Mouse (Mus musculus) cerebellum, postnatal 36 days (tissue): ENCODE measurements around the gene Fpr2.
"Not testable (repeated sequence)": the region's sequence is repeated elsewhere in the genome, so short reads cannot be mapped to it uniquely, and the experiment has no call there.

Source experiments
- DNase-seq, 2 experiments: peaks; one replicate each; pipeline ENCODE4 v3.0.0; 2021 to 2022; ENCODE audit warnings: mixed read lengths in 2 of 2

The Fpr2 gene

DNA sequence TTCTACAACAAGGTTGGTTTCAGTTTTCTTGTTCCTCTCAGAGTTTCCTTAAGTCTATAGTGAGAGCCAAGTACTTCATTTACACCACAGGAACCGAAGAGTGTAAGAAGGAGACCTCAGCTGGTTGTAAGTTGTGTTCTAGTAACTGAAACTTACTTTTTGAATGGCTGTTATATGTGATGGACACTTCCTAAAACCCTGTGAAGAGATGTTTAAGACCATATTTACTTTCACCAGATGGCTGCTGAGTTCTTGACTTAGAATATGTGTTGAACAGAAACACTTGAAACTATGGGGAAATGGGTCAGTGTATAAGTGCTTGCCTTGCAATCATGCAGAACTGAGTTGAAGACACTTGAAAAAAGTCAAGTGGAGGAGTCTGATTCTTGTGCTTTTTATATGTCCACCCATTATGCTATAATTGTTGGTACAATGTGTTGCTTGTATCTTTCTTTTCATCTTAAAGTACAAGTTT is at the start of gene Fpr2, which contains the start of gene Fpr3:
Gene Fpr2 (plus strand): TSS at position 51 of the 475 bp plus-strand sequence.
Gene Fpr3 (plus strand): TSS at position 79 of the 475 bp plus-strand sequence.
- no peak for DNase-seq

DNA sequence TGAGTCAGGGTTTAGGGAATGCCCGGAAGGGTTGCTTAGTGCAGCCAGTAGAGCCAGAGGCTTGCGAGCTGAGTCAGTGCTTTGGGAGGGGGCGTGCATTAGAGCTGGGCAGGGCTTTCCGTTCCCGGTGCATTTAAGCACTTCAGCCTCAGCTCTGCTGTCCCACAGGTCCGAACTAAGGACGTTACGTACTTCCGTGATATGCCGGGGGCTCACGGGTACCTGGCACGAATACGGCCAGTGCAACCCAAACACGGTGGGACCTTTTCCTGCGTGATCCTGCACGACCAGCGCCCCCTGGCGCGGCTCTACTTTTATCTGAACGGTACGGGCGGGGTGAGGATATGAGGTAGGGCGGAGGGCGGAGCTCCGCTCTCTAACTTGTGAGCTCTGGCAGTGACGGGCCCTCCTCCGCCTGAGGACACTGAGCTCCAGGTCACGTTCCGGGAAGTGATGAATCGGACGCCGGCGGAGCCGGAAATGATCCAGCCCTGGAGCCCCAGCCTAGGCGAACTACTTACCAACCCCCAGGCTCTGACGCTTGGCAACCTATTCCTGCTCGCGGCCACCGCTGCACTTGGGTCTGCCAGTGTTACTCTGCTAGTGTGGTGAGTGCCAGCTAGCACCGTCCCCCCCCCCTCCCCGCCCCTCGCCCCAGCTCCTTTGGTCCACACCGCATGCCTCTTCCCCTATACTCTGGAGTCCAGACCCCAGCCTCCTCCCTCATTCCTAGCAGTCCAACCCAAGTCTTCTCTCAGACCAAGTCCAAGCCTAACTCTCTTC is 49.5 kb upstream of the Fpr2 start:
- peak; percentile 95 for DNase-seq

DNA sequence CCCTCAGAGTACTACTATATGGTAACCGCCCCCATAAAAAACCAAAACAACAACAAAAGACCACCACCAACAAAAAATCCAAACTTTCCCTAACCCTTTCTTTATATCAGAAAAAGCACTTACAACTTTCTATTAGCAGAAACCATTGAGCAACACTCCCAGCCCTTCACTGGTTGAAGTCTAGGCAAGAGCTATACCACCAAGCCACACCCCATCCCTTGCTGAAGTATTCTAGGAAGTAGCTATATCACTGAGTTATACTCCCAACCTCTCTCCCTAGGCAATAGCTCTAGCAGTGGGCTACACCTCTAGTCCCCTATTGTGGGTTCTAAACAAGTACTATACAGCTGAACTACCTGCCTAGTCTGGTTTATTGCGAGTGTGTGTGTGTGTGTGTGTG is 48.3 kb upstream of the Fpr2 start:
- no peak for DNase-seq

DNA sequence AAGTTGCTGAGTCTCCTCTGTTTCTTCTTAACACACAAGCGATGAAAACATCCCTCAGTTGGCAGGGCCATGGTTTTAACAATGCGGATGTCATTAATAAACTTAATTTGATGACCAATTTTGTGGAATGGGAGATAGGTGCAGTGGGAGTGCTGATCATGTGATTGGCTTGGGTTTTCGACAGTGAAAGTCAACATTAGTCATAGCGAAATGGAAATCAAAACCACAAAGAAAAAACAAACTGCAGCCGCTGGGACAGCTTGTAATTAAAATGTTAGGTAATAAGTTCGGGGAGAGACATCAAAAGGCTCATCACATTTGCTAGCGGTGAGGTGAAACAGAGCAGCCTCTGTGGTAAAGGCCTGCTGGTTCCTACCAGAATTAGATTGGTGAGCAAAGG is 46.8 kb upstream of the Fpr2 start:
- no peak for DNase-seq

DNA sequence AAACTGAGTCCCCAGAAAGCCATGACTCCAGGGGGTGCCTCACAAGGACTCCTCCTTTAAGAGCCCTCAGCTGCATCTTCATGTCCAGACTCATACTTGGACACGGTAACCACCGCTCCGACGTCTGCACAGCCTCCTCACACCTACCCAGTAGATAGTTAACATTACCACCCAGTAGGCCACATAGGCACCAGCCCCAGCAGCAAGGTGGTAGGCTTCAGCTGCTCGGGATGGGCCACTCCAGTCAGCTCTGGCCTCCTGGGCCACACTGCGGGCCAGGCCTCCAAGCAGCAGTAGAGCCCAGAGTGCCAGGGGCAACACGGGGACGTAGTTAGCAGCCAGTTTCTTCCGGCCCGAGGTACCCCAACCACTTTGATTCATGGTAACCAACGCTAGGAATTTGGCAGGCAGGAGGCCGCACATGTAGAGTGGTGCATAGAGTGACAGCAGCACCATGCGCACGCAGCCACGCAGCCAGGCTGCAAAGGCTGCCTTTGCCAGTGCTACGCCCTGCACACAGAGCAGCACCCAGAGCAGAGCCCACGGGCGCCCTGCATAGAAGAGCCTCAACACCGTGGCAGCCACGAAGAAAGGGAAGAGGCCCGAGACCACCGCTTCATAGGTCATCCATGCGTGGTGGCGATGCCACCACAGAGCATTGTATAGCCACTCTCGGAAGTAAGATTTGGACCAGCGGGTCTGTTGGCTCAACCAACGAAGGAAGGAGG is 43.9 kb upstream of the Fpr2 start:
- no peak for DNase-seq

DNA sequence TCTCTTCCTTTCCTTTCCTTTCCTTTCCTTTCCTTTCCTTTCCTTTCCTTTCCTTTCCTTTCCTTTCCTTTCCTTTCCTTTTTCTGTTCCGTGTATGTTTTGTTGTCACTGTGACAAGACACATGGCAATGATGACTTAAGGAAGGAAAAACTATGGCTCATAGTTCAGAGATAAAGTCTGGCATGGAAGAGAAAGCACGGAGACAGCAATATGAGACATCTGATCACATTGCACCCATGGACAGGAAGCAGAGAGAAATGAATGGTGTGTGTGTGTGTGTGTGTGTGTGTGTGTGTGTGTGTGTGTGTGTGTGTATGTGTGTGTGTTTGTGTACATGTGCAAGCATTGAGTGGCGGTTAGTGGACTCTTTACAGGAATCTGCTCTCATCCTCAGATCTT is 43.0 kb upstream of the Fpr2 start:
- not testable (repeated sequence) for DNase-seq

DNA sequence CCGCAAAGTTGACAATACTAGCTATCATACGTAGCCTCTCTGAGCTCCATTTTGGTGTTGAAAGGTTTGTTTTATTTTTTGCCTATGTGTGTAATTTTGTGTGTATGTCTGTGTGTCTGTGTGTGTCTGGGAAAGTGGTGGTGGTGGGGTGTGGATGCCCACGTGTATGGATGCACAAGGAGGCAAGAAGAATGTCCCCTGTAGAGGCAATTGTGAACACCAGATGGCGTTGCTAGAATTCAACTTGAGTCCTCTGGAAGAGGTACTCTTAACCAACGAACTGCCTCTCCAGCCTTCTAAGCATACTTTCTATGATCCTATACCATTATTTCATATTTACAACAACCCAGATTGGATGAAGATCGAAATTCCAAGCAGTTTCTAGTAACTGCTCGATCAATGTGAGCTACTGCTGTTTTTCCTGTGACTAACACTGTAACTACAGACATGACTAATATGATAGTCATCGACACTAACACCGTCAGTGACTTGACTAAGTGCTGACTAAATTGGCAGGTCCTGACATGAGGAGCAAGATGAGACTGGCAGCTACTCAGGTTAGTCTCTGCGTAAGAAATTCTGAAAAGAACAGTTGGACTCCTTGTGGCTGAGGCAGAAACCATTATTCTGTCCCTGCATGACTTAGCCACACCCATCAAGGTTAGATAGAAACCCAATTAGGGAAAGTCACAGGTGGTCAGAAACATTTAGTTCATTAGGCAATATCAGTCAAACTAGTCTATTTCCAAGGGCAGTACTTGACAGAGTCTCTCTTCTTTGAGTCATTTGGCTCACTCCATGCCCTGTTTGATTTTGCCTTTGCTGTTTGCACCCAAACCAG is 42.2 kb upstream of the Fpr2 start:
- peak in 1 of 2 experiments; percentile 25 for DNase-seq

DNA sequence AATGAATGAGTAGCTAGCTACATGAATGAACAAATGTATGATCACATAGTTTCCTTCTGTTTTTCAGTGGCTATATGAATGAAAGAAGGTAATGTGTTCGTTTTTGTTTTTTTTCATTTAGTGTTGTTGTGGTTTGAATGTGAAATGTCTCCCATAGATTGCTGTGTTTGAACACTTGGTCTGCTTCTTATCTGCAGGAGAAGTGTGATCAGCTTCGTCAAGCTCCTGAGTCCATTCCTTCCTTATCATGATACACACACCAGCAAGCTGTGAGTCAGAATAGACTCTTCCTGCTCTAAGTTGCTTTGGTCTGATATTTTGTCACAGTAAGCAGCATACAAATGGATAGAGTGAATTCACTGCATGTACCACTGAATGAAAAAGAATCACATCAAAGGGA is 38.6 kb upstream of the Fpr2 start:
- no peak for DNase-seq

DNA sequence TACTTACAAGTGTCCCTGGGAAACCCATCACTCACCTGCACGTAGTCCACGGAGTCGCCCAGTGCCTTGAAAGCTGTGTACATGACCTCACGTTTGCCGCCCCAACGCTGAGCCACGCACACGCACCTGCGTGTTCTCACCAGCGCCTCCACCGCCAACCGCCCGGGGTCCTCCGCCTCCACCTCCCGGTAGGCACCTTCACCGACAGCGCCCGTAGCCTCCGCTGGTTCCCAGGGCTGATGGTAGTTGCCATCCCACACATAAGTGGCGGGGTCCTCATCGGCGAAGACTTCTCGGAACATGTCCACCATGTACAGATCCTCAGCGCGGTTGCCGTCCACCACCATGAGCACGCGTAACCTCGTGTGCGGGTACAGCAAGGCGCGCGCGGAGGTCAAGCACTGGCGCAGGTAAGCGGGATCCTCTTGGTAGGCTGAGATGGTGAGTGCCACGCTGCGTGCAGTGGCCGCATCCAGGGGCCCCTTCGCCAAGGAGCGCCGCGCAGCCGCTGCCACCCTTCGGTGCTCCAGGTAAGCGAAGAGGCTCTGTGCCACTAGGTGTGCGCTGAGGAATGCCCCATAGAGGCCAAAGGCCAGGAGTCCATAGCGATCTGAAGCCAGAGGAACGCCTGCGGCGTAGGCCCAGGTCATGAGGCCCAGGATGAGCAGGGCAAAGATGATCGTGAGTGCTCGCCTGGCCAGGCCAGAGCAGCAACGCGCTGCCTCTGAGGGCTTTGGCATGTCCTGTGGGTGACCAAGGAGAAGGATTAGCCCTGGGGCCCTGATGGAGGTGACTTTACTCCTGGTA is 37.5 kb upstream of the Fpr2 start:
- peak in 1 of 2 experiments; percentile 21 for DNase-seq

DNA sequence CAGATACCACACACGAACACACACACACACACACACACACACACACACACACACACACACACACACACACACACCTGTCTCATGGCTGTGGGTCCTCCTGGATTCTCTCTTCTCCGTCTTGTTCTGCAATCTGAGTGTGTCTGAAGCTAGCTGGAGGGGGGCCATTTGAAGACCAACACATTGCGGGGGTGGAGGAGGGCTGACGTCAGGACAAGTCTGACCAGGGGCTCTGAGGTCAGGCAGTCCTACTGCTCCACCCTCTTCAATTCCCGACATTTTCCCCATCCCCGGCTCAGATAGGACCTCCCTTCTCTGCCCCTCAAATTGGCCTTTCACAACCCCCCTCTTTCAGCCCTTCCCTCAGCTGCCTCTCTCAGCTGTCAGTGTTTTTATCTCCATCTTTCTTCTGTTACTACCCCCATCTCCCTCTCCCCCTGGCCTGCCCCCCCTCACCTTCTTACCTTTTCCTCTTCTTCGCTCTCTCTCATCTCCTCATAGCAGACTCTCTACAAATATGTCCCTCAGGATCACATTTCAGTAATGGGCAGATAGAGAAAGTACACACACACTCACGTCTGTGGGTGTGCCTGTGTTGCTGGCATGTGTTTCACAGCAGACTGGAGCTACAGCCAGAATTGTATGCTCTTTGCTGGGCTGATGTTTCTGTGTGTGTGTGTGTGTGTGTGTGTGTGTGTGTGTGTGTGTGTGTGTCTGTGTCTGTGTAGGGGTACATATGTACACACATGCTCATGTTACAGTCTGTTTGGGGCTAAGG is 32.4 kb upstream of the Fpr2 start, which contains the start of gene Has1:
Gene Has1 (minus strand): TSS at position 142 of the 775 bp plus-strand sequence.
- no peak for DNase-seq

DNA sequence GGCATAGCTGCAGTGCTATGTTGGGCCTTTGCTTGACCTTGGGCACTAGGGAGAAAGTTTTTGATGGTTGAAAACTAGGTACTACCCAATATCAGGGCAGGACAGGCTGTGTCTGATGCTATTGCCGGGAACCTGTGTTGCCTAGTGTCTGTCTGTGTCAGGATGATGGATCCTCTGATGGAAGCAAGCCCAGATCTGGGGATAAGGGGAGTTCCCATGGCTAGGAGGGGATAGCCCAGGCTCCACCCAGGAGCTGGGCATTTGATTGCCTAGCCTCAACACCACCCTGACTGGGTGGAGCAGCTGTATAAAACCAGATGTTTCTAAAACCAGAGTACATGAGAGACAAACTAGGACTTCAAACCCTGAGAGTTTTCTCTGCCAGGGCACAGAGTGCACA is 31.0 kb upstream of the Fpr2 start:
- no peak for DNase-seq

DNA sequence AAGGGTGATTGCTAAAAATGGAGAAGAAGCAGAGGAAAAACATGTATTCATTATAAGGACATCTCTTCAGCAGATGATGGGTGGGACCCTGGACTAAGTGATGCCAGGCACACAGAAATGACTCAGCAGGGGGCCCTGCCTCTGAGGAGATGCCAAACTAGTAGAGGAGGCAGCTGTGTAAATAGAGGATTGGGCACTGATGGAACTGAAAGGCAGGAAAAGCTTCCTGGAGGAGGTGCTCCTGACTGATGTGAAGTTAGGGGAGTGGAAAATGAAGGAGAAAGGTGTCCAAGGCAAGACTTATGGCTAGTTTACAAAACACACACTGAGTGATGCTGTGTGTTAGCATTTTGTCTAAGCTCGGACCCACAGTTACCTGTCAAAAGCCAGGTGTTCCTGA is 30.2 kb upstream of the Fpr2 start:
- DNase-seq, result no peak

DNA sequence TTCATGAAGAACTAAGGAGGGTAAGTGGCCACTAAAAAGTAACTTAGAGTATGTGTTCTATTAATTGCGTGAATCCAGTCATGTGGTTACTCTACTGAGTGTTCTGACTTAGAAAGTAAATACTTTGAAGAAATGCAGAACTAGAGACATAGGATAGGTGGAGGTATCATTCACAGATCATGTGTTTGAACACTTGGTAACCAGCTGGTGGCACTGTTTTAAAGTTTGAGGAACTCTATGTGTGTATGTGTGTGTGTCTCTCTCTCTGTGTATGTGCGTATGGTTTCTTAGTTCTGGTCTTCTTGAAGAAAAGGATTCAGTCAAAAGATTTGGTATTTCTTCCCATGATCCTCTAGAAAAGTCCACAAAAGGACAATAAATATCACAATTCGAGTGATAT is 27.5 kb upstream of the Fpr2 start:
- DNase-seq, result no peak

DNA sequence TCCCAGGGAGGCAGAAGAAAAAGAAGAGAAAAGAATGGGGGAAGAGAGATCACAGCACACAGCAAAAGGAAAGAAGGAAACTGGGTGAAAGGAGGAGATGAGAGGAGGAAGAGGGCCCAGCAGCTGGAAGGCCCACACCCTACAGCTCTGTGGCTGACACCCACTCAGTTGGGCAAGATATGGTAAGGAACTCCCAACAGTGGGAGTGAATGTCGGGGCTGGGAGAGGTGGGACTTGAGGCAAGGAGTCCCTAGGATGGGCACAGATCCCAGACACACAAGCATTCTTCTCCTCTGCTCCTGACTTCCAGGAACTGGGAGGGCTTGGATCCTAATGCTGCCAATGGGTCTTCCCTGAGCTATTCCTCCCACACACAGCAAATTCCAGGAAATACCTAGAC is 25.3 kb upstream of the Fpr2 start:
- DNase-seq, result no peak

DNA sequence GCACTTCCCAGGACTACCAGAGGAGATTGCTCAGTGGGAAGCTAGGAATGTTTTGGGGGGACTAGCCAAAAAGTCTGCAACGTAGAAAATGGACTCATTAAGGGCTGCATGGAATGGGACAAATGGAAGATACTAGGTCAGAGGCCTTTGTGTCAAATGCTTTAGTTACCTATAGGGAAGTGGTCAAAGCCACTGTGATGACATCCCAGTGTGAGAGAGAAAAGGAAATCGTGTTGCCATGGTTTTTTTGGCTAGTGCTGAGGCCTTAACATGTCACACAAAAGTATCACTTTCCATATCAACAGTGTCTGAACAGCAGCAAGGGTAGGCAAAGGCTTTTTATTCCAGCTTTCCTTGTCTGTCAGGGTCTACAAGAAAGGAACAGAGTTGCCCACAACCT is 22.5 kb upstream of the Fpr2 start:
- DNase-seq, result no peak

DNA sequence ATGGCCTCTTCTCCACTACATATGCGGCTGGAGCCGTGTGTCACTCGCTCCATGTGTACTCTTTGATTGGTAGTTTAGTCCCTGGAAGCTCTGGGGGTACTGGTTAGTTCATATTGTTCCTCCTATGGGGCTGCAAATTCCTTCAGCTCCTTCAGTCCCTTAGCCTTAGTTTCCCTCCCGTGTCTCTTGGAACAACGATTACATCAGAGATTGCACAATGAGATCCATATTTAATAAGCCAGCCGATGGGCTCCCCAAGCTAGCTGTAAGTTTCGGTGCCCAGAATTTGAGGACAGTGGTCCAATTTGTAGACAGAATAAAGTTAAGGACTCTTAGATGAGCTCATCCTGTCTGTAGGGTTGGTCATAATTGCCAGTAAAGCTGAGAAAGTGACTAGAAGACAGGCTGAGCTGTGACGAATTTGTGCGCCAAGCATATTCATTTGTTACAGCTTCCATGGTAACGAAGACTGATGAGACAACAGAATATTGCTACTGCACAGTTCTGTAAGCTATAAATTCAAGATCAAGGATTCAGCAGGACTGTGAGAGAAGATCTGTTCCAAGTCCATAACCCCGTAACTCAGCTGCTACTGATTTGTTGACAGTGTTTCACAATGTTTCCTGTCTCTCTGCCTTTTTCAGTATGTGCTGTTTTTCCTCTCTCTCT is 20.7 kb upstream of the Fpr2 start:
- no peak for DNase-seq

DNA sequence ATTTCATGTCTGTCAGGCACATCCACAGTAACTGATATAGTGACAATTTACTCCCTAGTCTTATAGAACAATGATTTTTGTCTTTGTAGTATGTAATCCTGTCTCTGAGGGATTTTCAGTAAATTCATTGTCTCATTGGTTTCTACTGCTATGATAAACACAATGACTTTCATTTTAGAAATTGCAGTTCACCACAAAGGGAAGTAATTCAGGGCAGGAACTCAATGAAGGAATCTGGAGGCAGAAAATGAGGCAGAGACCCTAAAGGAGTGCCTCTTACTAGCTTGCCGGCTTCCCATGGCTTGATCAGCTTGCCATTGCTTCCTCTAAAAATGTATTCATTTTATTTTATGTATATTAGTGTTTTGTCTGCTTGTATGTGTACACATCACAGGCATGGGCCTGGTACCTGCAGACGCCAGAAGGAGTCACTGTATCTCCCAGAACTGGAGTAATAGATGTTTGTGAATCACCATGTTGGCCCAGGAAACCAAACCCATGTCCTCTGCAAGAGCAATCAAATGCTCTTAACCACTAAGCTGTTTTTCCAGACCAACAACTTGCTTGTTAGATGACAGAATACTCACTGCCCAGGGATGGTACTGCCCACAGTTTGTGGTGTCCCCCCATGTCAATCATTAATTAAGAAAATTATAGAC is 16.6 kb upstream of the Fpr2 start:
- DNase-seq, result no peak

DNA sequence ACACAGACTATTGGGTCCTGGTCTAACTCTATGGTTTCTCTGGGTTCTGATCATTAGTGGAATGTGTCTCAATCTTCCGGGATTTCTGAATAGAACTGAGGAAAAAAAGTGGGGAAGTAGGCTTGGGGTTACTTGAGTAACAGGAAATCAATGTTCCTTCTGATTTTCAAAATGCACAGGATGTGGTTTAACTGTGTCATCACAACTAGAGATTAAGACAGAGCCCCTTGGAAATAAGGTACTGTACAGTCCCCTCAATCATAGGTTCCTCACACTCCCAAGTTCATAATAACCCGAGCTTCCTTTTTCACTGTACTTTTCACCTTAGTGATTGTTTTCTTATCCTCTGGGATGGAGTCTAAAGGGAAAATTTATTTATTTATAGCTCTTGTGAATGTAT is 15.9 kb upstream of the Fpr2 start:
- DNase-seq, result no peak

DNA sequence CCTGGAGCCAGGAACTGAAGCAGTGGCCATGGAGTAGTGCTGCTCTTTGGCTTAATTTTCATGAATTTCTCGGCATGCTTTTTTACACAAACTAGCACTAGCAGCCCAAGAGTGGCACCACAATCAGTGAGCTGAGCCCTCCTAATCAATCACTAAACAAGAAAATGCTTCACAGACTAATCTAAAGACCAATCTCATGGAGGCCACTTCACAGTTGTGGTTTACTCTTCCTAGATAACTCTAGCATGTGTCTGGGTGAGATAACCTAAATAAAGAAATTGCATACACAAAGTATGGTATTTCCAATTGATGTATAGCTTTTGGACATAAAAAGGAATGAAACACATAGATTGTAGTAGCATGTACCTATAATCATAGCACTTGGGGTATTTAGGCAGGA is 8.3 kb upstream of the Fpr2 start:
- no peak for DNase-seq

DNA sequence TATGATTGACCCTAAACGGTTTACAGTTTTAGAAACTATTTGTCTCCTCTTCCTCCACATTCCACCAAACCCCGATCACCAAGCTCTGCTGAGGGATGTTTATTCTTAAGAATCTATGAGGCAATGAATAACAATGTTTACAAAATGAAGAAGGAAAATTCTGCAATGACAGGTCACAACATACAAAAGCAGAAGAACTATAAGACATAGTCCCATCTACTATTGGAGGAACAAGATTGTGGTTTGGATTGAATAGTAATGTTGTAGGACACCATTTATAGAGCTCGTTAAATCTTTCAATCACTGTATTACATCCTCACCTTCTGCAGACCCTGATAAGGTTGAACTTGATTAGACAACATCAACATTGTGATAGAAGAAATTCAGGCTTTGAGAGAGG is 5.0 kb upstream of the Fpr2 start:
- no peak for DNase-seq
